ENCODE assay signal across 7 mouse cellular contexts in the genomic region with DNA sequence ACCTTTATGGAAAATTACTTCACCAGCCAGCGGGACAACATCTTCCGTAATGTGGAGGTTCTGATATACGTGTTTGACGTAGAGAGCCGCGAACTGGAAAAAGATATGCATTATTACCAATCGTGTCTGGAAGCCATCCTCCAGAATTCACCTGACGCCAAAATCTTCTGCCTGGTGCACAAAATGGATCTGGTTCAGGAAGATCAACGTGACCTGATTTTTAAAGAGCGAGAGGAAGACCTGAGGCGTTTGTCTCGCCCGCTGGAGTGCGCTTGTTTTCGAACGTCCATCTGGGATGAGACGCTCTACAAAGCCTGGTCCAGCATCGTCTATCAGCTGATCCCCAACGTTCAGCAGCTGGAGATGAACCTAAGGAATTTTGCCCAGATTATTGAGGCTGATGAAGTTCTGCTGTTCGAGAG. TPM values are rescaled to one million over a fixed set of nuclear protein-coding genes. Genes with fewer than 3 reads are reported as not detected.
DNase-seq lines count a peak whose midpoint lies in the region; ATAC-seq lines count a peak whose summit lies in the region.

No protein-coding gene starts in this region.

- no peaks in the 10 kb centered on the region for H3K27me3 ChIP-seq in heart, embryonic 11.5 days (ENCODE audit: control insufficient read depth, insufficient read depth, low read length)
- H3K27me3 ChIP-seq in stomach, embryonic 14.5 days (ENCODE audit: control insufficient read depth, insufficient read depth, low read length) = no peaks in the 10 kb centered on the region

- no peak overlapping the region for H3K27ac ChIP-seq in brown adipose tissue, adult 24 weeks (replicated peaks; ENCODE audit: low read depth, low read length)
- peak overlapping the region; percentile 96 for H3K27ac ChIP-seq in heart, embryonic 11.5 days (ENCODE audit: low read depth, low read length)
- H3K27ac ChIP-seq in stomach, embryonic 14.5 days (ENCODE audit: low read length) = peak overlapping the region; percentile 96

- ATAC-seq in heart, embryonic 11.5 days (replicated peaks; ENCODE audit: insufficient number of reproducible peaks, low FRiP score, low TSS enrichment) = no peak
- ATAC-seq in stomach, embryonic 14.5 days (ENCODE audit: insufficient number of reproducible peaks, insufficient read depth, low FRiP score, low read depth) = no peak

- peak overlapping the region; percentile 97 for H3K9ac ChIP-seq in heart, embryonic 11.5 days (ENCODE audit: low read depth, low read length)
- peak overlapping the region; percentile 71 for H3K9ac ChIP-seq in stomach, embryonic 14.5 days (replicated peaks; ENCODE audit: low read depth, low read length)

- no peaks in the 10 kb centered on the region for H3K36me3 ChIP-seq in heart, embryonic 11.5 days (ENCODE audit: control insufficient read depth, insufficient read depth, low read length)
- no peaks in the 10 kb centered on the region for H3K36me3 ChIP-seq in stomach, embryonic 14.5 days (ENCODE audit: control insufficient read depth, insufficient read depth, low read length)

- under 1% methylated on average over 20 of the region's 20 CpGs for WGBS in heart, embryonic 11.5 days (ENCODE audit: insufficient replicate concordance)
- under 1% methylated on average over 20 of the region's 20 CpGs for WGBS in stomach, embryonic 14.5 days

- H3K9me3 ChIP-seq in heart, embryonic 11.5 days (replicated peaks; ENCODE audit: control insufficient read depth, low read length) = no peaks in the 10 kb centered on the region
- H3K9me3 ChIP-seq in stomach, embryonic 14.5 days (ENCODE audit: control insufficient read depth, low read depth, low read length) = no peaks in the 10 kb centered on the region

- peak; percentile 7 to 12 for DNase-seq in urinary bladder, adult 18-20 months (ENCODE audit: low spot score in 2 of 2)
- DNase-seq in urinary bladder, postnatal 4 days (ENCODE audit: low spot score in 2 of 2) = no peak
- peak; percentile 28 to 57 for DNase-seq in kidney, postnatal 4 days
- DNase-seq in lung, postnatal 14 days = peak; percentile 5

- H3K4me1 ChIP-seq in brown adipose tissue, adult 24 weeks (ENCODE audit: control insufficient read depth, insufficient read depth, insufficient read length, low read length) = no peaks in the 10 kb centered on the region
- peaks cover 16% of the 10 kb centered on the region for H3K4me1 ChIP-seq in heart, embryonic 11.5 days (ENCODE audit: control insufficient read depth, insufficient read depth, low read length)
- peaks cover 7% of the 10 kb centered on the region for H3K4me1 ChIP-seq in stomach, embryonic 14.5 days (ENCODE audit: control insufficient read depth, insufficient read depth, low read length)

- peak overlapping the region; percentile 78 for H3K4me3 ChIP-seq in brown adipose tissue, adult 24 weeks (ENCODE audit: insufficient read depth, low read depth, low read length)
- H3K4me3 ChIP-seq in heart, embryonic 11.5 days (ENCODE audit: low read depth, low read length) = peak overlapping the region; percentile 92
- peak overlapping the region; percentile 83 for H3K4me3 ChIP-seq in stomach, embryonic 14.5 days (ENCODE audit: low read depth, low read length)

- peak overlapping the region; percentile 93 for H3K4me2 ChIP-seq in heart, embryonic 11.5 days
- peak overlapping the region; percentile 70 for H3K4me2 ChIP-seq in stomach, embryonic 14.5 days (replicated peaks; ENCODE audit: low read depth, low read length)

RNA-seq across cellular contexts. Expression of a gene that starts 0.7 kb away (rescaled TPM):
- polyA plus RNA-seq in brown adipose tissue, adult 24 weeks (2012; ENCODE audit: insufficient read depth, insufficient read length, missing spikeins) = 49.3 and 52.6 TPM in 2 replicates
- polyA plus RNA-seq in heart, embryonic 11.5 days (2014; fragmentation: Nextera tagmentation; extraction: Ambion mirVana) = 64.2 and 86.9 TPM in 2 replicates
- polyA plus RNA-seq in stomach, embryonic 14.5 days (2014; fragmentation: Nextera tagmentation; extraction: Ambion mirVana) = 81.8 and 96.6 TPM in 2 replicates

RNA-seq across cellular contexts. Expression of a gene that starts 18.0 kb away (rescaled TPM):
- not detected in 2 replicates for polyA plus RNA-seq in brown adipose tissue, adult 24 weeks (2012; ENCODE audit: insufficient read depth, insufficient read length, missing spikeins)
- polyA plus RNA-seq in heart, embryonic 11.5 days (2014; fragmentation: Nextera tagmentation; extraction: Ambion mirVana) = not detected in 2 replicates
- polyA plus RNA-seq in stomach, embryonic 14.5 days (2014; fragmentation: Nextera tagmentation; extraction: Ambion mirVana) = not detected in 2 replicates

RNA-seq across cellular contexts. Expression of a gene that starts 35.7 kb away (rescaled TPM):
- polyA plus RNA-seq in brown adipose tissue, adult 24 weeks (2012; ENCODE audit: insufficient read depth, insufficient read length, missing spikeins) = 2.1 and 3.5 TPM in 2 replicates
- 15.5 and 16.2 TPM in 2 replicates for polyA plus RNA-seq in heart, embryonic 11.5 days (2014; fragmentation: Nextera tagmentation; extraction: Ambion mirVana)
- polyA plus RNA-seq in stomach, embryonic 14.5 days (2014; fragmentation: Nextera tagmentation; extraction: Ambion mirVana) = 16.7 and 18.7 TPM in 2 replicates

Comparison
In these comparisons a context has a peak if more than half of its experiments do, and no peak if none do; other contexts are left out.
1. DNase-seq: peak in urinary bladder, adult 18-20 months (2 of 2), kidney, postnatal 4 days (2 of 2) and lung, postnatal 14 days (single experiment); none in urinary bladder, postnatal 4 days (0 of 2).
2. Peak in every context shown above with its lines, with median percentiles within 50 percentile points of each other: H3K4me3 ChIP-seq.